Mouse (Mus musculus) frontal cortex, adult (tissue): ENCODE data around the gene Ctbp2.

Experiments
- ATAC-seq: cut with Nextera tagmentation; 2 replicates; pipeline ENCODE4 v1.9.2; 2017; ENCODE audit warnings: mild to moderate bottlenecking, moderate library complexity, mixed read lengths; ENCODE audit not compliant: low TSS enrichment

The Ctbp2 gene

GRCm38 (mm10) chr7:133123999-133124700 is at the start of gene Ctbp2:
TSS of gene Ctbp2 (minus strand) at chr7:133124354.
- ATAC-seq = peak; percentile 56

- ATAC-seq = peak; percentile 67
Measured at GRCm38 (mm10) chr7:133171403-133172032, 47.4 kb upstream of the Ctbp2 start.

GRCm38 (mm10) chr7:133168928-133169327 is 44.8 kb upstream of the Ctbp2 start:
- no peak for ATAC-seq

GRCm38 (mm10) chr7:133167903-133168302 is 43.7 kb upstream of the Ctbp2 start:
- ATAC-seq = no peak

- ATAC-seq = no peak
Measured at GRCm38 (mm10) chr7:133164770-133165169, 40.6 kb upstream of the Ctbp2 start.

GRCm38 (mm10) chr7:133163011-133163410 is 38.9 kb upstream of the Ctbp2 start:
- ATAC-seq = no peak

GRCm38 (mm10) chr7:133162131-133162530 is 38.0 kb upstream of the Ctbp2 start:
- no peak for ATAC-seq

- ATAC-seq = no peak
Measured at GRCm38 (mm10) chr7:133161362-133162080, 37.4 kb upstream of the Ctbp2 start.

- no peak for ATAC-seq
Measured at GRCm38 (mm10) chr7:133159519-133159918, 35.4 kb upstream of the Ctbp2 start.

GRCm38 (mm10) chr7:133155621-133156020 is 31.5 kb upstream of the Ctbp2 start:
- no peak for ATAC-seq

GRCm38 (mm10) chr7:133154846-133155245 is 30.7 kb upstream of the Ctbp2 start:
- no peak for ATAC-seq

- no peak for ATAC-seq
Measured at GRCm38 (mm10) chr7:133139689-133140336, 15.7 kb upstream of the Ctbp2 start.

GRCm38 (mm10) chr7:133133552-133133951 is 9.4 kb upstream of the Ctbp2 start:
- ATAC-seq = no peak

- ATAC-seq = no peak
Measured at GRCm38 (mm10) chr7:133132702-133133101, 8.5 kb upstream of the Ctbp2 start.

- no peak for ATAC-seq
Measured at GRCm38 (mm10) chr7:133124701-133125485, 739 bp upstream of the Ctbp2 start.

- ATAC-seq = 0 out of 2 replicates have a peak, but pooled peaks have one; percentile 7
Measured at GRCm38 (mm10) chr7:133123244-133123998, 733 bp downstream of the Ctbp2 start, which contains the start of gene Fgfr2. TSS of gene Fgfr2 (minus strand) at chr7:133123350.

GRCm38 (mm10) chr7:133122379-133123243 is 1.5 kb downstream of the Ctbp2 start:
- ATAC-seq = no peak

- peak; percentile 41; the same call in 1 of the 2 replicates for ATAC-seq
Measured at GRCm38 (mm10) chr7:133121661-133122378, 2.3 kb downstream of the Ctbp2 start.

- no peak for ATAC-seq
Measured at GRCm38 (mm10) chr7:133121080-133121607, 3.0 kb downstream of the Ctbp2 start.
